Mouse (Mus musculus) midbrain, embryonic 12.5 days (tissue): ENCODE measurements around the gene Pabpn1l. TPM values are rescaled to one million over a fixed set of nuclear protein-coding genes. Genes with fewer than 3 reads are reported as not detected.

Experiments
- ATAC-seq: fragments of 200-750 bp; cut with Nextera tagmentation; 2 replicates; pipeline ENCODE4 v1.8.0; 2017; ENCODE audit warnings: low read depth, moderate TSS enrichment, moderate library complexity; ENCODE audit not compliant: low FRiP score
- H3K27ac ChIP-seq: fragments of 300-500 bp; sonication (generic); replicated peaks from 2 replicates; pipeline ENCODE4 v1.5.1; 2016; ENCODE audit warnings: mild to moderate bottlenecking
- H3K27me3 ChIP-seq: fragments of 300-500 bp; sonication (generic); 2 replicates; pipeline ENCODE4 v1.6.1; 2016; ENCODE audit warnings: mild to moderate bottlenecking
- H3K36me3 ChIP-seq: fragments of 300-500 bp; sonication (generic); 2 replicates; pipeline ENCODE4 v1.6.1; 2016
- H3K4me1 ChIP-seq: fragments of 300-500 bp; sonication (generic); 2 replicates; pipeline ENCODE4 v1.6.1; 2016
- H3K4me2 ChIP-seq: fragments of 300-500 bp; sonication (generic); replicated peaks from 2 replicates; pipeline ENCODE4 v1.6.1; 2016; ENCODE audit warnings: mild to moderate bottlenecking, moderate library complexity
- H3K4me3 ChIP-seq: fragments of 300-500 bp; sonication (generic); 2 replicates; pipeline ENCODE4 v1.5.1; 2016; ENCODE audit warnings: mild to moderate bottlenecking
- H3K9ac ChIP-seq: fragments of 300-500 bp; sonication (generic); replicated peaks from 2 replicates; pipeline ENCODE4 v1.6.1; 2016; ENCODE audit warnings: mild to moderate bottlenecking, moderate library complexity
- H3K9me3 ChIP-seq: fragments of 300-500 bp; sonication (generic); 2 replicates; pipeline ENCODE4 v1.6.1; 2016; ENCODE audit warnings: mild to moderate bottlenecking
- WGBS: fragments of 180-500 bp; shearing (Covaris S2); methylation state at CpG from one replicate; pipeline ENCODE4 v1.1.7; 2016; 5-methylcytosine and 5-hydroxymethylcytosine counted together
- polyA plus RNA-seq: library from polyadenylated mRNA; unstranded; fragments of >200 nt; fragmentation: Nextera tagmentation; extraction: Ambion mirVana; gene quantifications from 2 replicates; pipeline ENCODE4 v1.2.1, GENCODE M21; 2016

Gene Pabpn1l
- polyA plus RNA-seq, 1 experiment from 2014 or later = not detected

DNA sequence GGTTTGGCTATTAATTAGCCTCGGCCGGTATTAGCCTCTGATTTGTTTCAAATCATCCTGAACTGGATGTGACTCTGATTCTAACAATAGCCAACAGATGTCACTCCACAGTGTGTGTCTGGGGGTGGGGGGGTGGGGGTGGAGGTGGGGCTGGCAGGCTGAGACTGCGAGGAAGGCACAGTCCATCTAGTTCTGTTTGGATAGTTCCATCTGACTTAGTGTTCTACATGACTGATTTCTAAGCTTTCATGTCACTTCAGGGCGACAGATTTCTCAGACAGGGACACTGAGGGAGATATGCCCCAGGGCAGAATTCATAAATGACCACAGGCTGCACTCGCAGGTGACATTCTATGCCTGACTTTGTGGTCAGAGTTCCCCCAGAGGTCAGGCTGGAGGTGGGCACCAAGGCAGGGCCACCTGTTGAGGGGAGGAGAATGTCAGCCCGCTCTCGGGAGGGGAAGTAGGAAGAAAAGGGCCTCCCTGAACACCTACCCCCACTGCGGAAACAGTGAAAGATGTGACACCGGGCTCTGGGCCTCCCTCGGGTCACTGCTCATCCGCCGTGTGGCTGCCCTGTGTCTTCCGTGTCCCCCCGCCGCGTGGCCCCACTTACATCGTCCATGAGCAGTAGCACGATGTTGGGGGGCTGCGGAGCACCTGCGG, 11.8 kb downstream of the Pabpn1l start:
- 0 out of 2 replicates have a peak, but pooled peaks cover 9% of the 10 kb centered on the region for H3K36me3 ChIP-seq
- 2% methylated on average over 20 of the region's 20 CpGs for WGBS
- H3K27ac ChIP-seq = peak overlapping the region; percentile 68
- H3K4me2 ChIP-seq = peak overlapping the region; percentile 88
- peak overlapping the region; percentile 67 for H3K9ac ChIP-seq
- 0 out of 2 replicates have a peak, but pooled peaks have one; percentile 3 for ATAC-seq
- H3K4me1 ChIP-seq = peaks cover 18% of the 10 kb centered on the region
- no peaks in the 10 kb centered on the region for H3K27me3 ChIP-seq
- peak overlapping the region; percentile 74 for H3K4me3 ChIP-seq
- H3K9me3 ChIP-seq = no peaks in the 10 kb centered on the region

DNA sequence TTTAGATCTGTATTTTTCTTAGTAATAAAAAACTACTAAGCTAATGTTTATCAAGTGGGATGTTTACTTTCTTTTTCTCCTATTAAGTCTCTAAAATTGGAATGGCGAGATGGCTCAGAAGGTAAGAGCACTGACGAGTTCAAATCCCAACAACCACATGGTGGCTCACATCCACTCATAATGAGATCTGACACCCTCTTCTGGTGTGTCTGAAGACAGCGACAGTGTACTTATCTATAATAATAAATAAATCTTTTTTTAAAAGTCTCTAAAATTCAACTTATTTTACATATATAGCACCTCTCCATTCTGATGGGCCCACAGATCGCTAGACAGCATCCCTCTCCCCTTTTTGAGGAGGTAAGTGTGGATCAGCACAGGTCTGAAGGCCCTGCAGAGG, 12.3 kb downstream of the Pabpn1l start:
- Histone ChIP-seq H3K9ac (no peak overlapping the region; the same call in 1 of the 2 replicates), H3K4me3 (no peak overlapping the region), H3K4me2 (peak overlapping the region; percentile 88; the same call in 1 of the 2 replicates), H3K36me3 (0 out of 2 replicates have a peak, but pooled peaks cover 4% of the 10 kb centered on the region), H3K27ac (no peak overlapping the region), H3K4me1 (peaks cover 18% of the 10 kb centered on the region), H3K9me3 (no peaks in the 10 kb centered on the region), H3K27me3 (no peaks in the 10 kb centered on the region)
- ATAC-seq = no peak
- 43% methylated on average over 4 of the region's 4 CpGs for WGBS

DNA sequence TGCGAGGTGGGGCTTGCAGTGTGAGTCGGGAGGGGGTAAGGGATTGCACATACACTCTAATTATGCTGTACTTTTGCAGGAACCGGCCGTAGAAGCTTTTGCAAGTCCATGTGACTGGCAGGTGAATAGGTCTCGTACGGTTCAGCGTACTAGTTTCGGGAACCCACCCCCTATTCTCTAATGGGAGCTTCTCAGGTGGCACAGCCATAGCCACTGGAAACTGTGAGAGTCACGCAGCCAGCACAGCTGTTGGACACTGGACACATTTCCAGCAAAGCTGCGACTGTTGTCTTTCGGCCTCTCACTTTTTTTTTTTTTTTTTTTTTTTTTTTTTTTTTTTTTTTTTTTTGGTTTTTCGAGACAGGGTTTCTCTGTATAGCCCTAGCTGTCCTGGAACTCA, 15.7 kb downstream of the Pabpn1l start:
- H3K4me3 ChIP-seq = no peak overlapping the region
- no peaks in the 10 kb centered on the region for H3K36me3 ChIP-seq
- no peak overlapping the region for H3K27ac ChIP-seq
- H3K27me3 ChIP-seq = no peaks in the 10 kb centered on the region; the same call in 1 of the 2 replicates
- no peak for ATAC-seq
- no peaks in the 10 kb centered on the region for H3K9me3 ChIP-seq
- WGBS = 90% methylated on average over 11 of the region's 12 CpGs
- no peak overlapping the region for H3K9ac ChIP-seq
- no peak overlapping the region for H3K4me2 ChIP-seq
- peaks cover 9% of the 10 kb centered on the region for H3K4me1 ChIP-seq

DNA sequence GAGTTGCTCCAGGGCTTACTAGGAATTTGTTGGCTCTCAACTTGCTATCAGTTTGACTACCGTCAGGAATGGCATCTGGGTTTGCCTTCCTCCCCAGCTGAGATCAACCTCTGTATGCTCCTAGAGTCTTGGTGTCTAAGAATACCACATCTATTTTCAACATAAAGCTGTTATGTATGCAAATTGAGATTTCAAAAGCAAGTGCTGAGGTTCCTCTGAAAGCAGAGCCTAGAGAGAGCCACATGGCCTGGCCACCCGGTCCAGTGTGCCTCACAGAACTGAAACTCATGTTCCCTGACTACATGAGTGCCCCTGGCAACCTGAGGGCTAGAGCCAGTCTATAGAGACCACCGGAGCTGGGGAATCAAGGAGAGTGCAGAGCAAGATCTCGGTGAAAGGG, 17.2 kb downstream of the Pabpn1l start:
- Histone ChIP-seq H3K9me3 (no peaks in the 10 kb centered on the region), H3K27ac (no peak overlapping the region), H3K4me3 (no peak overlapping the region), H3K27me3 (no peaks in the 10 kb centered on the region; the same call in 1 of the 2 replicates), H3K9ac (no peak overlapping the region), H3K4me2 (no peak overlapping the region), H3K4me1 (peaks cover 1% of the 10 kb centered on the region), H3K36me3 (no peaks in the 10 kb centered on the region)
- no peak for ATAC-seq
- 86% methylated on average over 4 of the region's 4 CpGs for WGBS

DNA sequence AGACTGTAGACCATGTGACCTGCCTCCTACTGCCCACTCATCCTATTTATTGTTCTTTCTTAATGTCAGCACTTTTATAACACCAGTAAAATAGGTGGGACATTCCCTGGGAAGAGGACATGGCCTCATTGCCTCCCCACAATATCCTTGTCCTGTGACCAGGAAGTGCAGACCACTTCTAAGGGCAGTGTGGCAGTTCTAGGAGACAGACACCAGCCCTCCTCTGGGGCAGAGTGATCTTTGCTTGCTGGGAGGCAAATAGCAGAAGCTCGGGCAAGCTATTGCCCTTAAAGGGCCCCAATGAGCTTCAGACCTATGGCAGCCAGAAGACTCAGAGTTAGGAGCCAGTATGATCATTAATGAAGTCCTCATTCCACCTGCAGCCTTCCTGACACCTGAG, 17.9 kb downstream of the Pabpn1l start:
- H3K27ac ChIP-seq = no peak overlapping the region
- no peak overlapping the region for H3K4me3 ChIP-seq
- no peak for ATAC-seq
- H3K4me2 ChIP-seq = no peak overlapping the region
- H3K27me3 ChIP-seq = no peaks in the 10 kb centered on the region; the same call in 1 of the 2 replicates
- H3K36me3 ChIP-seq = no peaks in the 10 kb centered on the region
- 77% methylated on average over 1 of the region's 1 CpGs for WGBS
- no peak overlapping the region for H3K9ac ChIP-seq
- H3K4me1 ChIP-seq = no peaks in the 10 kb centered on the region
- H3K9me3 ChIP-seq = no peaks in the 10 kb centered on the region

DNA sequence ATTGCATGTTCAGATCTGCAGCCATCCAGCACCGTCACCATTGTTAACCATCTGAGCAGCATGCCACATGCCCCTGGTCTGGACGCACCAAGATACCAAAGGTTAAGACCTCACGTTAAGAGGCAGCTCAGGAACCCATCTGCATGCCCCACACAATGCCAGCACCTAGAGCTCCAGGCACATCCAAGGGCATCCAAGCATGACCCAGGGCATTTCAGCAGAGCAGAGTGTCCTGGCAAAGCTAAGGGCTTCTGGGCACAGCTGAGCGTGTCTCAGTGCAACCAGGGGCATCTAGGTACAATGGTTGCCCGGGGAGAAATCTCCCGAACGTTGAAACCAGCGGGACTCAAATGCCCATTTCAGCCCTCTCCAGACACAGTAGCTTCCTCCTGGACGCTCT, 21.9 kb downstream of the Pabpn1l start:
- H3K27me3 ChIP-seq = no peaks in the 10 kb centered on the region; the same call in 1 of the 2 replicates
- H3K4me1 ChIP-seq = no peaks in the 10 kb centered on the region
- H3K4me3 ChIP-seq = no peak overlapping the region
- H3K9me3 ChIP-seq = no peaks in the 10 kb centered on the region
- 90% methylated on average over 9 of the region's 9 CpGs for WGBS
- H3K36me3 ChIP-seq = 0 out of 2 replicates have a peak, but pooled peaks cover 3% of the 10 kb centered on the region
- no peak for ATAC-seq
- H3K27ac ChIP-seq = no peak overlapping the region
- H3K9ac ChIP-seq = no peak overlapping the region
- H3K4me2 ChIP-seq = no peak overlapping the region

DNA sequence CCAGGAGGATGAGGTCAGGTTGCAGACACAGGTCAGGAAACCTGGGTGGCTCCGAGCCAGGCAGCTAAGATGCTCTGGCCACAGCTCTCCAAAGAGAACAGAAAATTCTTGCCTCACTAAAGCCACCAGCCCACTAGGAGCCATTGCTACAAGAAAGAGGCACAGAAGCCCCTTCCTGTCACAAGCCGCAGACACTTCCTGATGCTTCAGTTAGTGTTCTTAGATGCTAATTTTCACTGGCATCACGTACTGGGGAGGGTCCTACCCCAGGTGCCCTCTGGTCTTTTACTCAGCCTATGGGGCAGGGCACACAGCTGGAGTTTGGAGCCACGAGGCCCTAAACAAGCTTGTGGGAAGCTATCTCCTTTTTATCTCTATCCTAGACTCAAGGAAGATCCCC, 26.5 kb downstream of the Pabpn1l start:
- 48% methylated on average over 4 of the region's 4 CpGs for WGBS
- H3K36me3 ChIP-seq = 0 out of 2 replicates have a peak, but pooled peaks cover 3% of the 10 kb centered on the region
- no peak overlapping the region for H3K4me3 ChIP-seq
- H3K27me3 ChIP-seq = no peaks in the 10 kb centered on the region
- no peak for ATAC-seq
- H3K9ac ChIP-seq = no peak overlapping the region
- H3K4me2 ChIP-seq = no peak overlapping the region
- no peak overlapping the region for H3K27ac ChIP-seq
- H3K4me1 ChIP-seq = no peaks in the 10 kb centered on the region
- no peaks in the 10 kb centered on the region for H3K9me3 ChIP-seq

DNA sequence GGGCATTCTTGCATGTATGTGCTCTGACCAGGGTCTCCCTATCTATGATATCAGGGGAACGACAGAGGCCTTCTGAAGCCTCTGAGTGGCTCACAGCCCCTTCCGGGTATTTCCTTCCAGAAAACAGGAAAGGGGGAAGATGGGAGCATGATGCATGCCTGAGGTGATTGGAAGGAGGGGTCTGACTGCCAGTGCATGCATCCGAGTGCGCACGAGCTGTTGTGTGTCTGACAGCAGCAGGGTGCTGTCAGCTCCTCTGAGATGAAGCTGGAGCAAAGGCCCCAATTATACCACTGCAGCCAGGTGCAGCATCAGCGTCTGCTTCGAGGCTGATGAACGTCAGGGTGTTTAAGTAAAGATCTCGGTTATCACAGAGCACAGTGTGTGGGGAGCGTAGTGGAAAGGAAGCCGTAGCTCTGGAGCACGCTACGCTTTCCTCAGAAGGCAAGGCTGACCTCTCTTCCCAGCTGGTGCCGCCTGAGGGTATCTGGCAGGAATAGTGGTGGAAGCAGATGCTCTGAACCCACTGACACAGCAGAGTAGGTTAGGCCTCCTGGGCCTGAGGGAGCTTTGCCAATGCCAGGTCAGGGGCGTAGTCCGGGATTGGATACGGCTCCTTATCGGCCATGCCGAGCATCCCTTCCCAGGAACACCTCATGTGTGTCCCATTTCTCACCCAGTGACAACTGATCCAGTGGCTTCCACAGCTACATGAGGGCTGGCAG, 28.6 kb downstream of the Pabpn1l start:
- WGBS = 85% methylated on average over 19 of the region's 19 CpGs
- Histone ChIP-seq H3K4me2 (no peak overlapping the region), H3K4me1 (no peaks in the 10 kb centered on the region), H3K27me3 (no peaks in the 10 kb centered on the region), H3K36me3 (0 out of 2 replicates have a peak, but pooled peaks cover 1% of the 10 kb centered on the region), H3K27ac (no peak overlapping the region), H3K4me3 (no peak overlapping the region), H3K9me3 (no peaks in the 10 kb centered on the region), H3K9ac (no peak overlapping the region)
- ATAC-seq = no peak

DNA sequence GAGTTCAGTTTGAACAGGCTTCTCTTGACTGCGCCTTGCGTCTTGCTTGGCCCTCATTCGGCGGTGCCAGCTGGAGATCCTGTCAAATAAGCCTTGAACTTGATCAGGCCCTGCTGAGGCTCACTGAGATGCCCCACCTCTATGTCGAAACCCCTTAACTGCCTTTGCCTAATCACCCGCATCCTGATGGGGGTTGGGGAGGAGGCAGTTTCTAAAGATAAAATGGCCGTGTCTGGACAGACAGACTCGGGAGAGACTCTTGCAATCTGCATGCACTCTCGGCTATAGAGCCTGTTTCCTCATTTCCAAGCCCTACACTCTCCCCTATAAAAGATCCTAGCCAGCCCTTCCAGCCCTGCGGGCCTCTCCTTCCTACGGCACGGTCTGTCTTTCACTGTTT, 29.3 kb downstream of the Pabpn1l start:
- Histone ChIP-seq H3K36me3 (no peaks in the 10 kb centered on the region), H3K27ac (no peak overlapping the region), H3K4me2 (no peak overlapping the region), H3K27me3 (no peaks in the 10 kb centered on the region), H3K9me3 (no peaks in the 10 kb centered on the region), H3K4me1 (no peaks in the 10 kb centered on the region), H3K9ac (no peak overlapping the region), H3K4me3 (no peak overlapping the region)
- ATAC-seq = no peak
- 82% methylated on average over 12 of the region's 12 CpGs for WGBS

DNA sequence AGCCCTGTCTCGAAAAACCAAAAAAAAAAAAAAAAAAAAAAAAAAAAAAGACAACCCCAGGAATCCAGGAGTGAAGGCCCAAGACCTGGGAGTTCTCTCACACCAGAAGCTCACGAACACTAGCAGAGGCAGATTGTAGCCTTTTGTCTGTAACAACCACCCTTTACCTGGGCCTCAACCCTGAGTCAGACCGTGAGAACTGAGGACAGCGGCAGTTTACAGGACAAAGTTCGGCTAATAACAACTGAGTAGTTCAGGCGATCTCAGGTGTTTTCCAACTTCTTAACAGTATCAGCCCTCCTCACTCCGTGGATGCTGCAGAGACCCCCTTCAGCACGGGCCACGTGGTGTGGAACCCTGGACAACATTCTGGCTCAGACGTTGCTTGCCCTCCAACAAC, 35.8 kb downstream of the Pabpn1l start:
- H3K4me3 ChIP-seq = no peak overlapping the region
- no peak for ATAC-seq
- H3K27ac ChIP-seq = no peak overlapping the region
- 90% methylated on average over 10 of the region's 10 CpGs for WGBS
- peaks cover 5% of the 10 kb centered on the region; the same call in 1 of the 2 replicates for H3K4me1 ChIP-seq
- H3K9ac ChIP-seq = no peak overlapping the region
- H3K27me3 ChIP-seq = no peaks in the 10 kb centered on the region
- H3K4me2 ChIP-seq = no peak overlapping the region
- no peaks in the 10 kb centered on the region for H3K9me3 ChIP-seq
- H3K36me3 ChIP-seq = no peaks in the 10 kb centered on the region

DNA sequence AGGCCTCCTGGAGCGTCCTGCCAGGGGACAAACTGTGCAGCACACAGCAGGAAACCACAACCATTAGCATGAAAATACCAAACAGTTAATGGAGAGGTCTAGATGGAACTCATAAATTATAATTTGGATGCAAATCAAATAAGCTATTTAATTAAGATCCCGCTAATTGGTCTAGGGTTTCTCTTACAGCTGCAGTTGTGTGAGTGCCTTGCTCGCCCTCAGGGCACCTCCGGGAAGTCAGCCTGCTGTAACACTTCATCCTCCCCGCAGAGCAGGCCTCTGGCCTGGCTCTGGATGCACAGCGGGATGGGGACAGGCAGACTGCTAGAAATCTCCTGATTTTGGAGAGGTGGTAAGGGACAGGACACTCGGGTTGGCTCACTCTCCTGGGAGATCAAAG, 36.4 kb downstream of the Pabpn1l start:
- no peak for ATAC-seq
- 62% methylated on average over 7 of the region's 7 CpGs for WGBS
- Histone ChIP-seq H3K9ac (no peak overlapping the region), H3K4me1 (peaks cover 5% of the 10 kb centered on the region; the same call in 1 of the 2 replicates), H3K9me3 (no peaks in the 10 kb centered on the region), H3K27ac (no peak overlapping the region), H3K4me3 (no peak overlapping the region), H3K27me3 (no peaks in the 10 kb centered on the region), H3K4me2 (no peak overlapping the region), H3K36me3 (no peaks in the 10 kb centered on the region)

DNA sequence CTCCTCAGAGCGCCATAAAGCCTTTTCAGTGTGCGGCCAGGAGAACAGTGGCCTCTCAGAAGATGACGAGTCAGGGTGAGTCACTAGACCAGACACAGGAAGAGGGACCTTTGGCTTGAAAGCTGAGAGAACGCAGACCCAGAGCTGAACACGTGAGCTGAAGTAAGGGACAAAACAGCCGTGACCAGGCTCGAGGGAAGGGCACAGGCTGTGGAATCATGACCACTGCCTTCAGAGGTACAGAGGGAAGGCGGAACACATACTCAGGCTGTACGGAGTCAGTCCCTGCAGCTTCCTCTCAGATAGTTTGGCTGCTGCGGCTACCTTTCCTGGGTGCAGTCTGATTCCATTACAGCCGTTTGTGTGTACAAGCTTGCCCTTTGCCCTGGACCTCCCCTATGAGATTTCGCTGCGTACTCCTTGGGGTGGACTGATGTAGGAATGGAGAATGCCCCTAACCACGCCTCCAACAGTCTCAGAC, 37.1 kb downstream of the Pabpn1l start:
- no peaks in the 10 kb centered on the region for H3K9me3 ChIP-seq
- no peak overlapping the region for H3K9ac ChIP-seq
- H3K4me2 ChIP-seq = no peak overlapping the region
- H3K4me1 ChIP-seq = peaks cover 5% of the 10 kb centered on the region; the same call in 1 of the 2 replicates
- ATAC-seq = no peak
- no peaks in the 10 kb centered on the region for H3K27me3 ChIP-seq
- H3K36me3 ChIP-seq = no peaks in the 10 kb centered on the region
- no peak overlapping the region for H3K4me3 ChIP-seq
- H3K27ac ChIP-seq = no peak overlapping the region
- 73% methylated on average over 14 of the region's 14 CpGs for WGBS
